Mouse (Mus musculus): ENCODE data around the gene Sec61a1. TPM values are rescaled to one million over a fixed set of nuclear protein-coding genes. Genes with fewer than 3 reads are reported as not detected.

Sec61a1 gene
- polyA plus RNA-seq (2012; rRNA removed; ENCODE audit: low replicate concordance), result 290 and 309 TPM in 2 replicates

DNA sequence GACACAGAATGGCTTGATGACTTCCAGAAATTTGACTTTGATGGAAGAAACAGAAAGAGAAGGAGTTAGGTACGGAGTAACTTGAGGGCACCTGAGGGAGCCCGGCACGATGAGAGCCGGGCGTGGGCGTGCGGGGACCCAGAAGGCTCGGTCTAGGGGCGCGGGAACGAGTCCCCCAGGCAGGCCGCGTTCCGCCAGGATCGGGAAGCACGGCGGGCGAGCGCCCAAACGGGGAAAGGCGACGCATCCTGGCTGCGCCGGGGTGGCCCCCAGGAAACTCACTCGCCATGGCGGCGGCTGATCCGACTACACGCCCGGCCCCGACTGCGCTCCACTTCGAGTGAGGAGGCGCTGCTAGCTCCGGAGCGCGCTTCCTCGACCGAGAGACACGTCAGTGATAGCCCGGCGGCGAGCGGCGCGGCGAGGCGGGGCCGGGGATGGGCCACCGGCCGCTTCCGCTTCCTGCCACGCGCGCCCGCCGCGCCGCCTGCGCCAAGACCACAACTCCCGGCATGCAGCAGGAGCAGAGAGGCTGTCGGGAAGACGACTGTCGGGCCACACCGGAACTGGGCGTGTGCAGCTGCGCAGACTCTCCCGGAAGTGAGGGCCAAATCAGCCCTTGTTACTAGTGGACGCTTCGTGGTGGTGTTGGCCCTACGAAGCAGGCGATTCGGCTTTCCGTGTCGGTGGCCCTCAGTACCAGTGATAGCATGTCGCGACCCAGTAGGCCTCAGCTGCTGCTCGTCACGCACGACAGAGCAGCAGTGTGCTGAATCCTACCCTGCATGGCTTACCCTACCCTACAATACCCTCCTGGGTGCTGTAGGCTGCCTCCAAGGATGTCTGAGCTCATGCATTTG lies at the start of gene Sec61a1:
Gene Sec61a1 (minus strand): TSS at position 502 of the 860 bp plus-strand sequence.

GRCm38 (mm10) chr6:88465181-88465920 lies 53.4 kb downstream of the Sec61a1 start, which contains the start of gene Ruvbl1:
Ruvbl1 (plus strand) TSS chr6:88465409.

Other genes with a start within 250 kb of the Sec61a1 start
- gene Eefsec, start 72.4 kb downstream of the Sec61a1 start, polyA plus RNA-seq (2012; rRNA removed; ENCODE audit: low replicate concordance), result 14.0 and 16.3 TPM in 2 replicates
- 8.8 and 9.7 TPM in 2 replicates for gene Ruvbl1, start 53.5 kb downstream of the Sec61a1 start, polyA plus RNA-seq (2012; rRNA removed; ENCODE audit: low replicate concordance)
- gene Kbtbd12, start 119.0 kb upstream of the Sec61a1 start, polyA plus RNA-seq (2012; rRNA removed; ENCODE audit: low replicate concordance), result 0.11 TPM in 1 of 2 replicates, not detected in the other
- 23.5 and 41.5 TPM in 2 replicates for gene Mgll, start 205.5 kb upstream of the Sec61a1 start, polyA plus RNA-seq (2012; rRNA removed; ENCODE audit: low replicate concordance)